ENCODE assay signal across 26 mouse cellular contexts in the genomic region with DNA sequence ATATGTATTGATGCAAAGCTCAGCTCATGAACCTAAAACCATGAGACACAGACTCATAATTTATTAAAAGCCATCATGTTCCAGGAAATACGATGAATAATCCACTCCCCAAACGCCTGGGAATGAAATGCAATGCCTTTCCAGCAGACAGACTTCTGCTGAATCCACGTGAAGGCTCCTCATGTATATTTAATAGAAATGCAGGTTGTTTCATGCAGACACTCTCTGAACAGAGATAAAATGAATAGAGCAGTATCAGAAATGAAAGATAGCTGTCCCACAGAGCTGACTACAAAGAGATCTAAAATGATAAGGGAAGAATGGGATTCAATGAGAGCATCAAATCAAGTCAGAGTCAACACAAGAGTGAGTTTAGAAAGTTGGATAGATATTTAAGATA.
A peak's percentile ranks its signal among the peaks of the same experiment; 100 is the strongest.
DNase-seq lines count a peak whose midpoint lies in the region; ATAC-seq lines count a peak whose summit lies in the region.
"Had no signal": no experiment of that assay in that cellular context is flagged by ENCODE, and none has a peak within 500 bp of the region (broad histone marks: within the 10 kb centered on the region; RNA-seq: fewer than 3 reads in every experiment).

No protein-coding gene starts in this region.

- H3K27ac ChIP-seq in midbrain, embryonic 13.5 days: no peak overlapping the region
- H3K27ac ChIP-seq in midbrain, embryonic 11.5 days (ENCODE audit: low read depth, low read length): no peak overlapping the region
- H3K27ac ChIP-seq in midbrain, embryonic 15.5 days: no peak overlapping the region
- no peak overlapping the region for H3K27ac ChIP-seq in midbrain, embryonic 10.5 days (replicated peaks)
- H3K27ac ChIP-seq in midbrain, embryonic 16.5 days (ENCODE audit: low read length): no peak overlapping the region
- H3K27ac ChIP-seq: embryonic facial prominence, embryonic 10.5 days; embryonic facial prominence, embryonic 12.5 days; forebrain, embryonic 13.5 days; forebrain, embryonic 15.5 days had no signal

- no peak overlapping the region for H3K4me2 ChIP-seq in midbrain, embryonic 13.5 days (replicated peaks)
- no peak overlapping the region for H3K4me2 ChIP-seq in midbrain, embryonic 11.5 days
- no peak overlapping the region for H3K4me2 ChIP-seq in midbrain, embryonic 15.5 days
- H3K4me2 ChIP-seq in midbrain, embryonic 16.5 days (ENCODE audit: low read length): no peak overlapping the region
- H3K4me2 ChIP-seq: embryonic facial prominence, embryonic 12.5 days; forebrain, embryonic 13.5 days; forebrain, embryonic 15.5 days had no signal

- H3K27me3 ChIP-seq in midbrain, embryonic 13.5 days: no peaks in the 10 kb centered on the region
- no peaks in the 10 kb centered on the region for H3K27me3 ChIP-seq in midbrain, embryonic 11.5 days (ENCODE audit: control insufficient read depth, insufficient read depth, low read length)
- no peaks in the 10 kb centered on the region for H3K27me3 ChIP-seq in midbrain, embryonic 15.5 days (replicated peaks)
- H3K27me3 ChIP-seq in midbrain, embryonic 10.5 days (ENCODE audit: low read depth, poor library complexity, severe bottlenecking): no peaks in the 10 kb centered on the region
- no peaks in the 10 kb centered on the region for H3K27me3 ChIP-seq in midbrain, embryonic 16.5 days (ENCODE audit: control insufficient read depth, insufficient read depth, low read depth, low read length)
- H3K27me3 ChIP-seq: CH12.LX; embryonic facial prominence, embryonic 12.5 days; forebrain, embryonic 13.5 days; forebrain, embryonic 15.5 days; Patski had no signal

- WGBS in midbrain, embryonic 13.5 days: 57% methylated on average over 3 of the region's 3 CpGs
- 68% methylated on average over 3 of the region's 3 CpGs for WGBS in midbrain, embryonic 11.5 days
- WGBS in midbrain, embryonic 15.5 days: 47% methylated on average over 3 of the region's 3 CpGs
- WGBS in midbrain, embryonic 10.5 days: 84% methylated on average over 3 of the region's 3 CpGs
- 55% methylated on average over 3 of the region's 3 CpGs for WGBS in midbrain, embryonic 16.5 days

- no peaks in the 10 kb centered on the region for H3K9me3 ChIP-seq in midbrain, embryonic 13.5 days
- H3K9me3 ChIP-seq in midbrain, embryonic 11.5 days (ENCODE audit: control insufficient read depth, low read length): no peaks in the 10 kb centered on the region
- H3K9me3 ChIP-seq in midbrain, embryonic 15.5 days: no peaks in the 10 kb centered on the region
- no peaks in the 10 kb centered on the region for H3K9me3 ChIP-seq in midbrain, embryonic 10.5 days (replicated peaks)
- H3K9me3 ChIP-seq in midbrain, embryonic 16.5 days (replicated peaks; ENCODE audit: control insufficient read depth, low read length, poor library complexity, severe bottlenecking): no peaks in the 10 kb centered on the region
- H3K9me3 ChIP-seq: embryonic facial prominence, embryonic 10.5 days; embryonic facial prominence, embryonic 12.5 days; forebrain, embryonic 13.5 days; forebrain, embryonic 15.5 days; G1E had no signal

- no peaks in the 10 kb centered on the region for H3K36me3 ChIP-seq in midbrain, embryonic 13.5 days
- H3K36me3 ChIP-seq in midbrain, embryonic 11.5 days (ENCODE audit: control insufficient read depth, insufficient read depth, low read length): no peaks in the 10 kb centered on the region
- no peaks in the 10 kb centered on the region for H3K36me3 ChIP-seq in midbrain, embryonic 15.5 days (replicated peaks)
- no peaks in the 10 kb centered on the region for H3K36me3 ChIP-seq in midbrain, embryonic 10.5 days
- no peaks in the 10 kb centered on the region for H3K36me3 ChIP-seq in midbrain, embryonic 16.5 days (ENCODE audit: control insufficient read depth, insufficient read depth, low read length)
- H3K36me3 ChIP-seq: embryonic facial prominence, embryonic 10.5 days; embryonic facial prominence, embryonic 12.5 days; forebrain, embryonic 15.5 days; G1E had no signal

- no peak overlapping the region for H3K9ac ChIP-seq in midbrain, embryonic 13.5 days (replicated peaks)
- H3K9ac ChIP-seq in midbrain, embryonic 11.5 days (ENCODE audit: low read length): no peak overlapping the region
- no peak overlapping the region for H3K9ac ChIP-seq in midbrain, embryonic 15.5 days
- H3K9ac ChIP-seq in midbrain, embryonic 16.5 days (ENCODE audit: low read depth, low read length): no peak overlapping the region
- H3K9ac ChIP-seq: embryonic facial prominence, embryonic 12.5 days; forebrain, embryonic 13.5 days; forebrain, embryonic 15.5 days had no signal

- ATAC-seq in midbrain, embryonic 13.5 days: 0 out of 2 replicates have a peak, but pooled peaks have one; percentile 50
- no peak for ATAC-seq in midbrain, embryonic 11.5 days (ENCODE audit: low FRiP score)
- peak; percentile 63; the same call in 1 of the 2 replicates for ATAC-seq in midbrain, embryonic 15.5 days (replicated peaks)
- peak; percentile 51; the same call in 1 of the 2 replicates for ATAC-seq in midbrain, embryonic 16.5 days
- ATAC-seq: activated CD4-positive, CD25-positive, alpha-beta regulatory T cell, adult 4 months; CD4-positive, CD25-positive, alpha-beta regulatory T cell, adult 4 months; forebrain, embryonic 13.5 days; forebrain, embryonic 15.5 days; Patski had no signal

- no peak for DNase-seq in midbrain, embryonic 11.5 days (ENCODE audit: low spot score, missing footprints)
- DNase-seq in midbrain, embryonic 10.5 days (ENCODE audit: low spot score): no peak
- DNase-seq in retina, postnatal 1 day: peak; percentile 25
- DNase-seq in spleen, adult 12 weeks (ENCODE audit: low spot score): no peak
- no peak for DNase-seq in heart, adult 11 months
- DNase-seq: adrenal gland, adult 8-10 months; adrenal gland, postnatal 14 days; adrenal gland, postnatal 36 days; B cell, adult 2 months; cerebellum, adult 11-12 months; cerebellum, adult 2 months; cerebellum, adult 9-10 months; cerebellum, postnatal 10 days; cerebellum, postnatal 25 days had no signal

- no peaks in the 10 kb centered on the region for H3K4me1 ChIP-seq in midbrain, embryonic 13.5 days (replicated peaks)
- no peaks in the 10 kb centered on the region for H3K4me1 ChIP-seq in midbrain, embryonic 11.5 days (ENCODE audit: control insufficient read depth, insufficient read depth, low read length)
- H3K4me1 ChIP-seq in midbrain, embryonic 15.5 days: no peaks in the 10 kb centered on the region
- H3K4me1 ChIP-seq in midbrain, embryonic 10.5 days: no peaks in the 10 kb centered on the region
- H3K4me1 ChIP-seq in midbrain, embryonic 16.5 days (ENCODE audit: control insufficient read depth, insufficient read depth, low read length): no peaks in the 10 kb centered on the region; the same call in 1 of the 2 replicates
- H3K4me1 ChIP-seq: embryonic facial prominence, embryonic 10.5 days; embryonic facial prominence, embryonic 12.5 days; forebrain, embryonic 13.5 days; forebrain, embryonic 15.5 days had no signal

- no peak overlapping the region for H3K4me3 ChIP-seq in midbrain, embryonic 13.5 days (replicated peaks)
- no peak overlapping the region for H3K4me3 ChIP-seq in midbrain, embryonic 11.5 days (ENCODE audit: low read depth, low read length)
- H3K4me3 ChIP-seq in midbrain, embryonic 15.5 days: no peak overlapping the region
- no peak overlapping the region for H3K4me3 ChIP-seq in midbrain, embryonic 10.5 days
- H3K4me3 ChIP-seq in midbrain, embryonic 16.5 days (ENCODE audit: low read depth, low read length): no peak overlapping the region
- H3K4me3 ChIP-seq: embryonic facial prominence, embryonic 10.5 days; embryonic facial prominence, embryonic 12.5 days; forebrain, embryonic 13.5 days; forebrain, embryonic 15.5 days had no signal
